Mouse (Mus musculus): ENCODE measurements around the gene Olfr829. TPM values are rescaled to one million over a fixed set of nuclear protein-coding genes. Genes with fewer than 3 reads are reported as not detected.
"Not testable (repeated sequence)": the region's sequence is repeated elsewhere in the genome, so short reads cannot be mapped to it uniquely, and the experiment has no call there.

Olfr829 gene
- polyA plus RNA-seq (2017; shearing (Covaris generic)): not detected

- ATAC-seq: no peak
Observed at GRCm38 (mm10) chr9:18854633-18855032, at the start of gene Olfr829. TSS of gene Olfr829 (plus strand) at chr9:18854933.

DNA sequence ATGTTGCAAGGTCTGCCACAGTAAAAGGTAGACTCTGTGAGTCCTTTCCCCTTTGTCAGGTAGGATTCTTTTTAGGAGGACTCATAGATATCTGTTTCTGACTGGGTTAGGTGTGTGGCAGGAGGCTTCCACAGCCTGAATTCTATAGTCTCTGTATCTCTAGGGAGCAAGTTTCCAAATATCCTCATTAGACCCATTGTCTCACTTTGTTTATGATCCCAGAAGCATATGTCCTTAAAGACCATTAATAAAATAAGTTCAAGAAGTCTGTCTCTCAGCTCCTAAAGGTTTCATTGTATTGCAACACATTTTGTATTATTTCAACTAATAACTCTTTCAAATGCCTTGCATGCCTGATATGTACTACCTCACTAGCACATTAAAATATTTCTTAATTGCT is 35.3 kb upstream of the Olfr829 start, which contains the start of gene Olfr828:
Olfr828 (minus strand) TSS at position 101 of the 400 bp plus-strand sequence.
- ATAC-seq: no peak

DNA sequence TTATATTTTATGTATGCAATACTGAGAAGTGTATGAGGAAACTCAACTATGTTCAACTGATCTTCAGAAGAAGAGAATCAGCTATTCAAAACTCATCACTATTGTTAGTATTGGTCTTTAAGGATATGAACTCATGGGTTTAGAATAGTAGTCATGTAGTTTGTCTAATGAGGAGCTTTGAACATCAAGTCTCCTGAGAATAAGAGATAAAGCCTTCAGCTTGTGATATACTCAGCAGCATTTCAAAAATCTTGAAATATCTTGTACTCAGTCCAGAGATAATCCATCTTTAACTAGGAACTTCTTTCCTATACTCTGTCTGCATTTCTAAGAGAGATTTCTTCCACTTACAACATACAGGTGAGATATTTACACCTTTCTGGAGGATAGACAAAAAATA is 19.7 kb downstream of the Olfr829 start, which contains the start of gene Olfr830:
Olfr830 (plus strand) TSS at position 301 of the 400 bp plus-strand sequence.
- no peak for ATAC-seq

DNA sequence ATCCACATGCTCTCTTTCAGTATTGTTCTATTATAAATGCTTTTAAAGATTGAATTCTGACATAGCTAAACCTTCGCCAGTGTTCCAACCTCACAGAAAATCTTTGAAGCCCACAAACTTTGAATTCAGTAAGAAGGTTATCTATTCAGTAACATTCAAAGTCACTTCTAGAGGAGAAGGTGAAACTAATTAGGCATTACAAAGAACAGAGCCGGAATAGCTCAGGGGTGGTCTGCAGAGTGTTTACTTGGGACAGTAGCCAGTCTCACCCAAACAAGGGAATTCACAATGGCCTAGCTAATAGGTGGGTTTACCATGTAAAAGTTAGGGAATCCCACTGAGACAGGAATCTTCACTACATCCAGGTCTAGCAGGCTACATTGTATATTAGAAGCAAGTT is 53.0 kb downstream of the Olfr829 start:
- ATAC-seq: not testable (repeated sequence)

Other genes starting within 250 kb of the Olfr829 start
- under 1 TPM; 0.20 to 0.34 (median 0.33) TPM for gene Muc16, start 180.4 kb upstream of the Olfr829 start, polyA plus RNA-seq (2017; shearing (Covaris generic))
- gene Olfr24, start 90.9 kb upstream of the Olfr829 start, polyA plus RNA-seq (2017; shearing (Covaris generic)): not detected
- gene Olfr828, start 35.4 kb upstream of the Olfr829 start, polyA plus RNA-seq (2017; shearing (Covaris generic)): not detected
- gene Olfr830, start 19.8 kb downstream of the Olfr829 start, polyA plus RNA-seq (2017; shearing (Covaris generic)): not detected
- gene Olfr832, start 82.2 kb downstream of the Olfr829 start, polyA plus RNA-seq (2017; shearing (Covaris generic)): not detected
- not detected for gene Olfr834, start 133.1 kb downstream of the Olfr829 start, polyA plus RNA-seq (2017; shearing (Covaris generic))
- gene Olfr835, start 177.8 kb downstream of the Olfr829 start, polyA plus RNA-seq (2017; shearing (Covaris generic)): not detected